In the genomic region with DNA sequence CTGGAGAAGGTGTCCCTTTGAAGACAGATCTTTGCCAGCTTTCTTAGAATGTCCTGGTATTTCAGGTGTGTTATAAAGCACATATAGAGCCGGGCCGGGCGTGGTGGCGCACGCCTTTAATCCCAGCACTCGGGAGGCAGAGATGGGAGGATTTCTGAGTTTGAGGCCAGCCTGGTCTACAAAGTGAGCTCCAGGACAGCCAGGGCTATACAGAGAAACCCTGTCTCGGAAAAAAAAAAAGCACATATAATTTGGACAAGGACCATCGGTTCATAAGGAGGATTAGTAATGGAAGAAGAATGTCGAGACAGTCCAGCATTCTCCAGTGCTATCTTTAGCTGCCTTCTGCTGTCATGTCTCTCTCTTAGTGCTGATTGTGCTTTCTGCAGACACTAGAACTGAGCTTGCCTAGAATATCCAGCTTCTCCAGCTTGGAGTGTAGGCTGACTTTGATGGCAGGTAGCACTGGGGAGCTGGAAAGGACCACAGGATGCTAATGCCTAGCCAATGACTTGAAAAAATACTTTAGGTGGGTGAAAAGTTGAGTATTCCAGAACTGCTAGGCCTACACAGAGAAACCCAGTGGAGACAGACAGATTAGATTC, we compare ENCODE assay signal across 8 mouse cellular contexts. TPM values are rescaled to one million over a fixed set of nuclear protein-coding genes. Genes with fewer than 3 reads are reported as not detected.
A peak's percentile ranks its signal among the peaks of the same experiment; 100 is the strongest.
DNase-seq lines count a peak whose midpoint lies in the region; ATAC-seq and TF ChIP-seq lines count a peak whose summit lies in the region.

No protein-coding gene starts in this region.

- H3K27ac ChIP-seq in heart, embryonic 12.5 days (ENCODE audit: poor library complexity, severe bottlenecking), result peak overlapping the region; percentile 59
- H3K27ac ChIP-seq in heart, adult 2 months, result no peak overlapping the region; the same call in 1 of the 2 replicates
- H3K27ac ChIP-seq in limb, embryonic 10.5 days, result no peak overlapping the region
- peak overlapping the region; percentile 36; the same call in 1 of the 2 replicates for H3K27ac ChIP-seq in stomach, postnatal 0 days (replicated peaks)

- TF ChIP-seq EP300 in heart, adult 2 months (IDR thresholded peaks at IDR 0.05; ENCODE audit: insufficient read depth, low read depth, low read length), result no peak
- TF ChIP-seq EP300 in stomach, postnatal 0 days (optimal IDR thresholded peaks at IDR 0.05), result no peak

- ATAC-seq in heart, embryonic 12.5 days (ENCODE audit: insufficient number of reproducible peaks, low FRiP score), result peak; percentile 88; the same call in 1 of the 2 replicates
- peak; percentile 91 for ATAC-seq in stomach, postnatal 0 days (ENCODE audit: low FRiP score, low TSS enrichment)

- peaks cover 63% of the 10 kb centered on the region for H3K4me1 ChIP-seq in heart, embryonic 12.5 days (replicated peaks)
- H3K4me1 ChIP-seq in heart, adult 2 months (ENCODE audit: control insufficient read depth, insufficient read depth, low read length), result peaks cover 10% of the 10 kb centered on the region
- H3K4me1 ChIP-seq in limb, embryonic 10.5 days, result peaks cover 26% of the 10 kb centered on the region
- H3K4me1 ChIP-seq in stomach, postnatal 0 days (replicated peaks; ENCODE audit: control insufficient read depth, insufficient read depth), result peaks cover 7% of the 10 kb centered on the region

- no peak overlapping the region for H3K9ac ChIP-seq in heart, embryonic 12.5 days
- no peak overlapping the region for H3K9ac ChIP-seq in heart, adult 2 months (ENCODE audit: low read depth, low read length)
- H3K9ac ChIP-seq in stomach, postnatal 0 days (ENCODE audit: low read length), result no peak overlapping the region

- DNase-seq in heart, adult 2 months, result no peak
- DNase-seq in right cerebral cortex, adult 2 months (ENCODE audit: low spot score in 2 of 2), result peak; percentile 32 to 37
- no peak for DNase-seq in right cerebral cortex, postnatal 25 days
- DNase-seq in c-Kit-positive CD71-positive TER-119-positive erythroid progenitor cells, embryonic 14.5 days (ENCODE audit: low spot score), result peak; percentile 64
- DNase-seq in limb, embryonic 10.5 days (ENCODE audit: low spot score), result peak; percentile 58
- peak; percentile 33 for DNase-seq in stomach, postnatal 0 days (ENCODE audit: low spot score)
- no peak for DNase-seq in layer of hippocampus, postnatal 25 days (ENCODE audit: extremely low spot score in 1 of 2, low spot score in 1 of 2)

- peaks cover 9% of the 10 kb centered on the region for H3K79me2 ChIP-seq in heart, adult 2 months (replicated peaks; ENCODE audit: control insufficient read depth, insufficient read depth, low read length)

- 0 out of 2 replicates have a peak, but pooled peaks cover 2% of the 10 kb centered on the region for H3K36me3 ChIP-seq in heart, embryonic 12.5 days
- H3K36me3 ChIP-seq in heart, adult 2 months (ENCODE audit: control insufficient read depth, insufficient read depth, low read length), result peaks cover 3% of the 10 kb centered on the region
- 0 out of 2 replicates have a peak, but pooled peaks cover 3% of the 10 kb centered on the region for H3K36me3 ChIP-seq in limb, embryonic 10.5 days
- H3K36me3 ChIP-seq in stomach, postnatal 0 days (ENCODE audit: control insufficient read depth, insufficient read depth, low read length), result no peaks in the 10 kb centered on the region

- no peak for TF ChIP-seq POLR2A in heart, adult 2 months (IDR thresholded peaks at IDR 0.05; ENCODE audit: insufficient read depth, low read depth, low read length)

- WGBS in heart, embryonic 12.5 days, result 64% methylated on average over 9 of the region's 9 CpGs
- 60% methylated on average over 9 of the region's 9 CpGs for WGBS in heart, adult 2 months
- WGBS in limb, embryonic 10.5 days, result 91% methylated on average over 9 of the region's 9 CpGs
- 67% methylated on average over 9 of the region's 9 CpGs for WGBS in stomach, postnatal 0 days

- no peak overlapping the region for H3K4me2 ChIP-seq in heart, embryonic 12.5 days
- H3K4me2 ChIP-seq in stomach, postnatal 0 days (replicated peaks; ENCODE audit: low read depth), result no peak overlapping the region; the same call in 1 of the 2 replicates

- no peaks in the 10 kb centered on the region for H3K27me3 ChIP-seq in heart, embryonic 12.5 days (replicated peaks)
- no peaks in the 10 kb centered on the region for H3K27me3 ChIP-seq in heart, adult 2 months (ENCODE audit: control insufficient read depth, insufficient read depth, low read length)
- no peaks in the 10 kb centered on the region for H3K27me3 ChIP-seq in limb, embryonic 10.5 days (ENCODE audit: low read depth, poor library complexity, severe bottlenecking)
- no peaks in the 10 kb centered on the region for H3K27me3 ChIP-seq in stomach, postnatal 0 days (ENCODE audit: control insufficient read depth, insufficient read depth, low read length)

- no peaks in the 10 kb centered on the region for H3K9me3 ChIP-seq in heart, embryonic 12.5 days (replicated peaks)
- no peaks in the 10 kb centered on the region for H3K9me3 ChIP-seq in limb, embryonic 10.5 days (replicated peaks)
- H3K9me3 ChIP-seq in stomach, postnatal 0 days (ENCODE audit: control insufficient read depth, low read length), result no peaks in the 10 kb centered on the region

- no peak for TF ChIP-seq CTCF in heart, adult 2 months (IDR thresholded peaks at IDR 0.05)
- TF ChIP-seq CTCF in stomach, postnatal 0 days (IDR thresholded peaks at IDR 0.05; ENCODE audit: low read depth), result no peak

- intact Hi-C loops in heart, adult 2 months (cut with DNase I), result no loop called here

- no peak overlapping the region for H3K4me3 ChIP-seq in heart, embryonic 12.5 days
- no peak overlapping the region for H3K4me3 ChIP-seq in heart, adult 2 months
- no peak overlapping the region for H3K4me3 ChIP-seq in limb, embryonic 10.5 days
- H3K4me3 ChIP-seq in stomach, postnatal 0 days (ENCODE audit: low read depth, low read length), result no peak overlapping the region

RNA-seq across cellular contexts. Expression of a gene that starts 5.9 kb away (rescaled TPM):
- polyA plus RNA-seq in heart, embryonic 12.5 days (2016; fragmentation: Nextera tagmentation; extraction: Ambion mirVana), result 19.8 and 20.2 TPM in 2 replicates
- 10 to 100 TPM in 1 of 2 experiments, 1 to 10 TPM in 1; 9.3 to 13.1 TPM for total RNA-seq in heart, adult 2 months (2021)
- polyA plus RNA-seq in heart, adult 2 months (2012; rRNA removed), result 6.8 and 16.4 TPM in 2 replicates
- polyA plus RNA-seq in limb, embryonic 10.5 days (2016; fragmentation: Nextera tagmentation; extraction: Ambion mirVana), result 37.6 and 40.2 TPM in 2 replicates
- polyA plus RNA-seq in stomach, postnatal 0 days (2015; fragmentation: Nextera tagmentation; extraction: Ambion mirVana), result 9.5 and 9.8 TPM in 2 replicates
- 10 to 100 TPM; 13.0 to 15.8 TPM for total RNA-seq in layer of hippocampus, postnatal 25 days (2021)

RNA-seq across cellular contexts. Expression of a gene that starts 50.5 kb away (rescaled TPM):
- polyA plus RNA-seq in heart, embryonic 12.5 days (2016; fragmentation: Nextera tagmentation; extraction: Ambion mirVana), result 494 and 510 TPM in 2 replicates
- 1,000 to 10,000 TPM; 1,326 to 1,509 TPM for total RNA-seq in heart, adult 2 months (2021)
- 764 and 972 TPM in 2 replicates for polyA plus RNA-seq in heart, adult 2 months (2012; rRNA removed)
- 201 and 213 TPM in 2 replicates for polyA plus RNA-seq in limb, embryonic 10.5 days (2016; fragmentation: Nextera tagmentation; extraction: Ambion mirVana)
- polyA plus RNA-seq in stomach, postnatal 0 days (2015; fragmentation: Nextera tagmentation; extraction: Ambion mirVana), result 334 and 344 TPM in 2 replicates
- 100 to 1,000 TPM; 268 to 278 TPM for total RNA-seq in layer of hippocampus, postnatal 25 days (2021)

RNA-seq across cellular contexts. Expression of a gene that starts 50.6 kb away (rescaled TPM):
- polyA plus RNA-seq in heart, embryonic 12.5 days (2016; fragmentation: Nextera tagmentation; extraction: Ambion mirVana), result 22.6 and 23.1 TPM in 2 replicates
- total RNA-seq in heart, adult 2 months (2021), result 1 to 10 TPM; 5.2 to 5.6 TPM
- 9.8 and 9.9 TPM in 2 replicates for polyA plus RNA-seq in heart, adult 2 months (2012; rRNA removed)
- polyA plus RNA-seq in limb, embryonic 10.5 days (2016; fragmentation: Nextera tagmentation; extraction: Ambion mirVana), result 69.5 and 73.2 TPM in 2 replicates
- polyA plus RNA-seq in stomach, postnatal 0 days (2015; fragmentation: Nextera tagmentation; extraction: Ambion mirVana), result 14.9 and 15.6 TPM in 2 replicates
- total RNA-seq in layer of hippocampus, postnatal 25 days (2021), result 10 to 100 TPM; 23.8 to 25.6 TPM

Comparison
In these comparisons a context has a peak if more than half of its experiments do, and no peak if none do; other contexts are left out.
1. H3K27ac ChIP-seq: peak in heart, embryonic 12.5 days (single experiment) and stomach, postnatal 0 days (single experiment); none in heart, adult 2 months (single experiment) and limb, embryonic 10.5 days (single experiment).
2. DNase-seq: peak in right cerebral cortex, adult 2 months (2 of 2), c-Kit-positive CD71-positive TER-119-positive erythroid progenitor cells, embryonic 14.5 days (single experiment), limb, embryonic 10.5 days (single experiment) and stomach, postnatal 0 days (single experiment); none in heart, adult 2 months (0 of 2), right cerebral cortex, postnatal 25 days (single experiment) and layer of hippocampus, postnatal 25 days (0 of 2).